Mouse (Mus musculus): ENCODE results near the gene Abca4. TPM values are rescaled to one million over a fixed set of nuclear protein-coding genes. Genes with fewer than 3 reads are reported as not detected.

The Abca4 gene
- polyA plus RNA-seq, 1 experiment from 2014 or later, result 2.0 TPM

- no peak for DNase-seq (ENCODE audit: low spot score)
- Histone ChIP-seq H3K36me3 (ENCODE audit: control insufficient read depth, insufficient read depth, low read length) (peaks cover 2% of the 10 kb centered on the region; the same call in 1 of the 2 replicates), H3K9ac (ENCODE audit: low read length) (no peak overlapping the region), H3K4me1 (ENCODE audit: control insufficient read depth, insufficient read depth, low read length) (no peaks in the 10 kb centered on the region), H3K4me2 (ENCODE audit: low read depth, severe bottlenecking) (no peak overlapping the region), H3K27me3 (ENCODE audit: control insufficient read depth, insufficient read depth, low read length) (no peaks in the 10 kb centered on the region), H3K27ac (replicated peaks; ENCODE audit: low read depth, low read length) (no peak overlapping the region), H3K4me3 (ENCODE audit: low read depth, low read length) (no peak overlapping the region), H3K9me3 (ENCODE audit: control insufficient read depth, low read length) (no peaks in the 10 kb centered on the region)
- ATAC-seq (ENCODE audit: insufficient number of reproducible peaks, low FRiP score, low TSS enrichment, low read depth), result no peak
- 85% methylated on average over 5 of the region's 5 CpGs for WGBS
These were observed 25.1 kb upstream of the Abca4 start for GRCm38 (mm10) chr3:122019159-122019558.

GRCm38 (mm10) chr3:122021029-122021652 lies 23.1 kb upstream of the Abca4 start:
- H3K27me3 ChIP-seq (ENCODE audit: control insufficient read depth, insufficient read depth, low read length), result no peaks in the 10 kb centered on the region
- ATAC-seq (ENCODE audit: insufficient number of reproducible peaks, low FRiP score, low TSS enrichment, low read depth) (no peak), DNase-seq (ENCODE audit: low spot score) (no peak)
- H3K4me2 ChIP-seq (ENCODE audit: low read depth, severe bottlenecking), result no peak overlapping the region
- no peak overlapping the region for H3K27ac ChIP-seq (replicated peaks; ENCODE audit: low read depth, low read length)
- H3K4me1 ChIP-seq (ENCODE audit: control insufficient read depth, insufficient read depth, low read length), result no peaks in the 10 kb centered on the region
- H3K9ac ChIP-seq (ENCODE audit: low read length), result no peak overlapping the region
- H3K9me3 ChIP-seq (ENCODE audit: control insufficient read depth, low read length), result no peaks in the 10 kb centered on the region
- H3K4me3 ChIP-seq (ENCODE audit: low read depth, low read length), result no peak overlapping the region
- WGBS, result 92% methylated on average over 8 of the region's 8 CpGs
- no peaks in the 10 kb centered on the region for H3K36me3 ChIP-seq (ENCODE audit: control insufficient read depth, insufficient read depth, low read length)

- ATAC-seq (ENCODE audit: insufficient number of reproducible peaks, low FRiP score, low TSS enrichment, low read depth), result no peak
- WGBS, result 90% methylated on average over 3 of the region's 3 CpGs
These were observed 21.9 kb upstream of the Abca4 start for GRCm38 (mm10) chr3:122022355-122022754.

GRCm38 (mm10) chr3:122026676-122027075 lies 17.6 kb upstream of the Abca4 start:
- ATAC-seq (ENCODE audit: insufficient number of reproducible peaks, low FRiP score, low TSS enrichment, low read depth) (no peak), DNase-seq (ENCODE audit: low spot score) (no peak)
- 82% methylated on average over 5 of the region's 5 CpGs for WGBS
- no peak overlapping the region for H3K4me3 ChIP-seq (ENCODE audit: low read depth, low read length)
- H3K9ac ChIP-seq (ENCODE audit: low read length), result no peak overlapping the region
- H3K36me3 ChIP-seq (ENCODE audit: control insufficient read depth, insufficient read depth, low read length), result no peaks in the 10 kb centered on the region
- no peaks in the 10 kb centered on the region for H3K4me1 ChIP-seq (ENCODE audit: control insufficient read depth, insufficient read depth, low read length)
- no peaks in the 10 kb centered on the region for H3K27me3 ChIP-seq (ENCODE audit: control insufficient read depth, insufficient read depth, low read length)
- no peak overlapping the region for H3K4me2 ChIP-seq (ENCODE audit: low read depth, severe bottlenecking)
- no peak overlapping the region for H3K27ac ChIP-seq (replicated peaks; ENCODE audit: low read depth, low read length)
- no peaks in the 10 kb centered on the region for H3K9me3 ChIP-seq (ENCODE audit: control insufficient read depth, low read length)

More at GRCm38 (mm10) chr3:122022355-122022754, 21.9 kb upstream of the Abca4 start:
- Histone ChIP-seq H3K9ac (ENCODE audit: low read length) (no peak overlapping the region), H3K9me3 (ENCODE audit: control insufficient read depth, low read length) (no peaks in the 10 kb centered on the region), H3K4me2 (ENCODE audit: low read depth, severe bottlenecking) (no peak overlapping the region), H3K36me3 (ENCODE audit: control insufficient read depth, insufficient read depth, low read length) (no peaks in the 10 kb centered on the region), H3K27me3 (ENCODE audit: control insufficient read depth, insufficient read depth, low read length) (no peaks in the 10 kb centered on the region), H3K4me3 (ENCODE audit: low read depth, low read length) (no peak overlapping the region), H3K4me1 (ENCODE audit: control insufficient read depth, insufficient read depth, low read length) (no peaks in the 10 kb centered on the region), H3K27ac (replicated peaks; ENCODE audit: low read depth, low read length) (no peak overlapping the region)
- no peak for DNase-seq (ENCODE audit: low spot score)

- WGBS, result 94% methylated on average over 8 of the region's 8 CpGs
- Histone ChIP-seq H3K27me3 (ENCODE audit: control insufficient read depth, insufficient read depth, low read length) (no peaks in the 10 kb centered on the region), H3K4me2 (ENCODE audit: low read depth, severe bottlenecking) (no peak overlapping the region), H3K4me1 (ENCODE audit: control insufficient read depth, insufficient read depth, low read length) (no peaks in the 10 kb centered on the region), H3K9ac (ENCODE audit: low read length) (no peak overlapping the region), H3K27ac (replicated peaks; ENCODE audit: low read depth, low read length) (no peak overlapping the region), H3K36me3 (ENCODE audit: control insufficient read depth, insufficient read depth, low read length) (no peaks in the 10 kb centered on the region), H3K4me3 (ENCODE audit: low read depth, low read length) (no peak overlapping the region), H3K9me3 (ENCODE audit: control insufficient read depth, low read length) (no peaks in the 10 kb centered on the region)
- no peak for DNase-seq (ENCODE audit: low spot score)
- ATAC-seq (ENCODE audit: insufficient number of reproducible peaks, low FRiP score, low TSS enrichment, low read depth), result no peak
These were observed 16.5 kb upstream of the Abca4 start for GRCm38 (mm10) chr3:122027776-122028175.

- H3K9ac ChIP-seq (ENCODE audit: low read length), result no peak overlapping the region
- 67% methylated on average over 9 of the region's 9 CpGs for WGBS
- H3K4me1 ChIP-seq (ENCODE audit: control insufficient read depth, insufficient read depth, low read length), result peaks cover 6% of the 10 kb centered on the region; the same call in 1 of the 2 replicates
- no peaks in the 10 kb centered on the region for H3K9me3 ChIP-seq (ENCODE audit: control insufficient read depth, low read length)
- no peaks in the 10 kb centered on the region for H3K36me3 ChIP-seq (ENCODE audit: control insufficient read depth, insufficient read depth, low read length)
- DNase-seq (ENCODE audit: low spot score), result no peak
- no peak overlapping the region for H3K27ac ChIP-seq (replicated peaks; ENCODE audit: low read depth, low read length)
- no peaks in the 10 kb centered on the region for H3K27me3 ChIP-seq (ENCODE audit: control insufficient read depth, insufficient read depth, low read length)
- ATAC-seq (ENCODE audit: insufficient number of reproducible peaks, low FRiP score, low TSS enrichment, low read depth), result no peak
- H3K4me3 ChIP-seq (ENCODE audit: low read depth, low read length), result no peak overlapping the region
- no peak overlapping the region for H3K4me2 ChIP-seq (ENCODE audit: low read depth, severe bottlenecking)
These were observed 10.9 kb upstream of the Abca4 start for GRCm38 (mm10) chr3:122033248-122033837.

- Histone ChIP-seq H3K36me3 (ENCODE audit: control insufficient read depth, insufficient read depth, low read length) (no peaks in the 10 kb centered on the region), H3K9me3 (ENCODE audit: control insufficient read depth, low read length) (no peaks in the 10 kb centered on the region), H3K4me3 (ENCODE audit: low read depth, low read length) (no peak overlapping the region), H3K9ac (ENCODE audit: low read length) (no peak overlapping the region), H3K27ac (replicated peaks; ENCODE audit: low read depth, low read length) (no peak overlapping the region), H3K27me3 (ENCODE audit: control insufficient read depth, insufficient read depth, low read length) (no peaks in the 10 kb centered on the region), H3K4me2 (ENCODE audit: low read depth, severe bottlenecking) (no peak overlapping the region), H3K4me1 (ENCODE audit: control insufficient read depth, insufficient read depth, low read length) (peaks cover 6% of the 10 kb centered on the region; the same call in 1 of the 2 replicates)
- no peak for ATAC-seq (ENCODE audit: insufficient number of reproducible peaks, low FRiP score, low TSS enrichment, low read depth)
- 84% methylated on average over 5 of the region's 5 CpGs for WGBS
- no peak for DNase-seq (ENCODE audit: low spot score)
These were observed 10.0 kb upstream of the Abca4 start for GRCm38 (mm10) chr3:122034240-122034639.

GRCm38 (mm10) chr3:122035092-122035491 lies 9.2 kb upstream of the Abca4 start:
- H3K9me3 ChIP-seq (ENCODE audit: control insufficient read depth, low read length), result no peaks in the 10 kb centered on the region
- WGBS, result 68% methylated on average over 3 of the region's 3 CpGs
- no peak overlapping the region for H3K9ac ChIP-seq (ENCODE audit: low read length)
- no peak overlapping the region for H3K4me3 ChIP-seq (ENCODE audit: low read depth, low read length)
- H3K27me3 ChIP-seq (ENCODE audit: control insufficient read depth, insufficient read depth, low read length), result no peaks in the 10 kb centered on the region
- no peaks in the 10 kb centered on the region for H3K36me3 ChIP-seq (ENCODE audit: control insufficient read depth, insufficient read depth, low read length)
- H3K27ac ChIP-seq (replicated peaks; ENCODE audit: low read depth, low read length), result no peak overlapping the region
- ATAC-seq (ENCODE audit: insufficient number of reproducible peaks, low FRiP score, low TSS enrichment, low read depth) (no peak), DNase-seq (ENCODE audit: low spot score) (no peak)
- no peak overlapping the region for H3K4me2 ChIP-seq (ENCODE audit: low read depth, severe bottlenecking)
- H3K4me1 ChIP-seq (ENCODE audit: control insufficient read depth, insufficient read depth, low read length), result peaks cover 6% of the 10 kb centered on the region; the same call in 1 of the 2 replicates
